Mouse (Mus musculus) CH12.LX (cell line): Measurements from ENCODE around the gene Gm527.

ENCODE experiments used
- EP300 ChIP-seq: IDR thresholded peaks from 2 replicates; pipeline ENCODE4 v1.6.1; 2011; ENCODE audit warnings: low read length, improper control_type of control experiment
- ETS1 ChIP-seq: conservative IDR thresholded peaks from 2 replicates; pipeline ENCODE4 v1.6.1; 2012; ENCODE audit warnings: low read depth, mild to moderate bottlenecking, inconsistent platforms, low read length, improper control_type of control experiment, moderate library complexity
- POLR2A ChIP-seq: IDR thresholded peaks from 2 replicates; pipeline ENCODE4 v1.6.1; 2011; ENCODE audit warnings: low read depth, mild to moderate bottlenecking, improper control_type of control experiment, low read length
- ZC3H11A ChIP-seq: IDR thresholded peaks from 2 replicates; pipeline ENCODE4 v1.6.1; 2012; ENCODE audit warnings: low read depth, mild to moderate bottlenecking, inconsistent platforms, low read length, improper control_type of control experiment
- ZNF384 ChIP-seq: IDR thresholded peaks from 2 replicates; pipeline ENCODE4 v1.6.1; 2012; ENCODE audit warnings: low read depth, low read length, improper control_type of control experiment, inconsistent platforms

DNA sequence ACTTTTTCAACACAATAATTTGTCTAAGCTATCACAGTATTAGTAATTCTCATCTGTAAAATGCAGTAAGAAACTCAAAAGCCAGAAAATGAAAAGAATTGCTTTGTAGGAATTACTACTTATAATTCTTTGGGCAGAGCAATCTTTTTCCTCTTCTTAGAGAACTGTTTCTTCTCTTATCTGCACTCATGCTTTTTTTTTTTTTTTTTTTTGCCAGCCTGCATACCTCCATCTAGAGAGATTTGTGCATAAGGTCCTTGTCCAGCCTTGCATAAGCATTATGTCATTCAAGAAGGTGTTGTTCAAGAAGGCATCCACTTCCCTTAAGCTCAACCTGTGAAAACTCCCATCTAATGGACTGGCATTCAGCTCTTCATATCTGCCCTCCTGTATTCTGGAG, 971 bp upstream of the Gm527 start:
- TF ChIP-seq EP300, result no peak
- no peak for TF ChIP-seq POLR2A
- no peak for TF ChIP-seq ZNF384
- no peak for TF ChIP-seq ZC3H11A
- TF ChIP-seq ETS1, result no peak
